12 mouse cellular contexts compared by ENCODE assay signal in genomic region chr4:46085223-46085811, GRCm38 (mm10). TPM values are rescaled to one million over a fixed set of nuclear protein-coding genes. Genes with fewer than 3 reads are reported as not detected.
A peak's percentile ranks its signal among the peaks of the same experiment; 100 is the strongest.
DNase-seq lines count a peak whose midpoint lies in the region; ATAC-seq and TF ChIP-seq lines count a peak whose summit lies in the region.
"Had no signal": no experiment of that assay in that cellular context is flagged by ENCODE, and none has a peak within 500 bp of the region (broad histone marks: within the 10 kb centered on the region; RNA-seq: fewer than 3 reads in every experiment).

No protein-coding gene starts in this region.

- ATAC-seq in neural tube, embryonic 13.5 days (ENCODE audit: low read depth) = peak; percentile 51
- ATAC-seq: inflammation-experienced regulatory T-cells, adult 6 months had no signal

- DNase-seq in heart, adult 18-20 months = peak; percentile 37 to 48
- DNase-seq in heart, adult 8-10 months (ENCODE audit: low spot score) = no peak
- peak; percentile 65 for DNase-seq in left cerebral cortex, postnatal 4 days
- DNase-seq in left cerebral cortex, postnatal 36 days (ENCODE audit: low spot score in 2 of 2) = no peak
- DNase-seq in cerebellum, postnatal 36 days = peak; percentile 66
- DNase-seq in right cerebral cortex, adult 2 months (ENCODE audit: low spot score in 2 of 2) = no peak
- no peak for DNase-seq in thymus, adult 2 months

- WGBS in neural tube, embryonic 13.5 days = 37% methylated on average over 9 of the region's 9 CpGs
- 84% methylated on average over 9 of the region's 9 CpGs for WGBS in thymus, adult 2 months

- peaks cover 27% of the 10 kb centered on the region for H3K4me1 ChIP-seq in neural tube, embryonic 13.5 days (replicated peaks)
- H3K4me1 ChIP-seq in thymus, adult 2 months (replicated peaks; ENCODE audit: control insufficient read depth, insufficient read depth, low read length) = peaks cover 11% of the 10 kb centered on the region

- intact Hi-C loops in left cerebral cortex, postnatal 4 days (cut with DNase I) = no loop called here
- intact Hi-C loops in left cerebral cortex, postnatal 36 days (cut with DNase I) = no loop called here

- TF ChIP-seq POLR2A in thymus, adult 2 months (IDR thresholded peaks at IDR 0.05; ENCODE audit: control insufficient read depth, extremely low read depth, insufficient read depth, low read length, poor library complexity) = no peak

- H3K9me3 ChIP-seq in neural tube, embryonic 13.5 days = no peaks in the 10 kb centered on the region
- H3K9me3 ChIP-seq: forebrain, embryonic 10.5 days; limb, embryonic 13.5 days had no signal

- H3K27ac ChIP-seq in neural tube, embryonic 13.5 days (replicated peaks) = peak overlapping the region; percentile 61
- no peak overlapping the region for H3K27ac ChIP-seq in thymus, adult 2 months (ENCODE audit: control insufficient read depth, insufficient read depth, low read length)
- H3K27ac ChIP-seq: limb, embryonic 13.5 days; stomach, postnatal 0 days had no signal

- H3K27me3 ChIP-seq in neural tube, embryonic 13.5 days = no peaks in the 10 kb centered on the region
- H3K27me3 ChIP-seq in thymus, adult 2 months (ENCODE audit: control insufficient read depth, insufficient read depth, low read length) = no peaks in the 10 kb centered on the region
- H3K27me3 ChIP-seq: limb, embryonic 13.5 days had no signal

- no peak overlapping the region for H3K4me3 ChIP-seq in neural tube, embryonic 13.5 days
- H3K4me3 ChIP-seq in thymus, adult 2 months (ENCODE audit: control insufficient read depth, insufficient read depth, low read length) = no peak overlapping the region
- H3K4me3 ChIP-seq: forebrain, embryonic 10.5 days; limb, embryonic 13.5 days had no signal

- H3K36me3 ChIP-seq in neural tube, embryonic 13.5 days = no peaks in the 10 kb centered on the region
- H3K36me3 ChIP-seq in thymus, adult 2 months (ENCODE audit: control insufficient read depth, insufficient read depth, low read length) = no peaks in the 10 kb centered on the region
- H3K36me3 ChIP-seq: forebrain, embryonic 10.5 days; limb, embryonic 13.5 days had no signal

- no peak overlapping the region for H3K9ac ChIP-seq in neural tube, embryonic 13.5 days
- H3K9ac ChIP-seq: limb, embryonic 13.5 days had no signal

- no peak for TF ChIP-seq CTCF in thymus, adult 2 months (IDR thresholded peaks at IDR 0.05; ENCODE audit: borderline replicate concordance, control insufficient read depth, extremely low read depth, insufficient read depth, low read length, poor library complexity)

- no peak overlapping the region for H3K4me2 ChIP-seq in neural tube, embryonic 13.5 days
- H3K4me2 ChIP-seq: limb, embryonic 13.5 days had no signal

RNA-seq across cellular contexts. Expression of gene Tmod1, which starts 46.6 kb away (rescaled TPM):
- total RNA-seq in heart, adult 18-20 months (2021) = 100 to 1,000 TPM; 228 to 259 TPM
- 100 to 1,000 TPM; 233 to 302 (median 283) TPM for total RNA-seq in heart, adult 8-10 months (2022)
- 1 to 10 TPM; 2.4 to 3.4 TPM for total RNA-seq in left cerebral cortex, postnatal 4 days (2021)
- total RNA-seq in left cerebral cortex, postnatal 36 days (2021) = 10 to 100 TPM; 43.6 to 49.5 TPM
- 3.8 and 4.0 TPM in 2 replicates for polyA plus RNA-seq in neural tube, embryonic 13.5 days (2015; fragmentation: Nextera tagmentation; extraction: Ambion mirVana)
- polyA plus RNA-seq in thymus, adult 2 months (2012; rRNA removed) = 0.92 and 3.6 TPM in 2 replicates

RNA-seq across cellular contexts. Expression of gene Ncbp1, which starts 53.1 kb away (rescaled TPM):
- 10 to 100 TPM; 20.4 to 20.9 TPM for total RNA-seq in heart, adult 18-20 months (2021)
- total RNA-seq in heart, adult 8-10 months (2022) = 10 to 100 TPM; 18.0 to 19.6 (median 19.1) TPM
- 10 to 100 TPM; 58.6 to 66.2 TPM for total RNA-seq in left cerebral cortex, postnatal 4 days (2021)
- total RNA-seq in left cerebral cortex, postnatal 36 days (2021) = 10 to 100 TPM; 43.3 to 49.9 TPM
- 84.1 and 98.4 TPM in 2 replicates for polyA plus RNA-seq in neural tube, embryonic 13.5 days (2015; fragmentation: Nextera tagmentation; extraction: Ambion mirVana)
- 53.3 and 56.7 TPM in 2 replicates for polyA plus RNA-seq in thymus, adult 2 months (2012; rRNA removed)

RNA-seq across cellular contexts. Expression of gene Tstd2, which starts 53.2 kb away (rescaled TPM):
- total RNA-seq in heart, adult 18-20 months (2021) = 10 to 100 TPM; 15.0 to 17.3 TPM
- 10 to 100 TPM; 12.9 to 19.4 (median 14.8) TPM for total RNA-seq in heart, adult 8-10 months (2022)
- 10 to 100 TPM; 20.0 to 22.3 TPM for total RNA-seq in left cerebral cortex, postnatal 4 days (2021)
- 10 to 100 TPM; 14.3 to 21.4 TPM for total RNA-seq in left cerebral cortex, postnatal 36 days (2021)
- 35.2 and 36.5 TPM in 2 replicates for polyA plus RNA-seq in neural tube, embryonic 13.5 days (2015; fragmentation: Nextera tagmentation; extraction: Ambion mirVana)
- polyA plus RNA-seq in thymus, adult 2 months (2012; rRNA removed) = 20.3 and 23.8 TPM in 2 replicates

Comparison
In these comparisons a context has a peak if more than half of its experiments do, and no peak if none do; other contexts are left out.
1. DNase-seq: peak in heart, adult 18-20 months (2 of 2), left cerebral cortex, postnatal 4 days (single experiment) and cerebellum, postnatal 36 days (2 of 2); none in heart, adult 8-10 months (single experiment), left cerebral cortex, postnatal 36 days (0 of 2), right cerebral cortex, adult 2 months (0 of 2) and thymus, adult 2 months (single experiment).
2. RNA of gene Tmod1, which starts 46.6 kb away (total RNA-seq): 233 to 302 TPM in heart, adult 8-10 months, 228 to 259 TPM in heart, adult 18-20 months and 43.6 to 49.5 TPM in left cerebral cortex, postnatal 36 days; 2.4 to 3.4 TPM in left cerebral cortex, postnatal 4 days; every median in the first group is over 10 times any median in the second.